Mouse (Mus musculus) adrenal gland, postnatal 36 days (tissue): ENCODE measurements around the gene Il16. TPM values are rescaled to one million over a fixed set of nuclear protein-coding genes. Genes with fewer than 3 reads are reported as not detected.

ENCODE experiments used
- DNase-seq, 2 experiments: peaks; one replicate each; pipeline ENCODE4 v3.0.0; 2021; ENCODE audit warnings: mixed read lengths in 1 of 2
- total RNA-seq, 2 experiments: library from RNA; stranded (reverse); gene quantifications; 2 replicates each; pipeline ENCODE4 v1.2.3; 2021

Gene Il16
- total RNA-seq, 2 experiments from 2014 or later: 3.5 to 4.7 TPM

DNA sequence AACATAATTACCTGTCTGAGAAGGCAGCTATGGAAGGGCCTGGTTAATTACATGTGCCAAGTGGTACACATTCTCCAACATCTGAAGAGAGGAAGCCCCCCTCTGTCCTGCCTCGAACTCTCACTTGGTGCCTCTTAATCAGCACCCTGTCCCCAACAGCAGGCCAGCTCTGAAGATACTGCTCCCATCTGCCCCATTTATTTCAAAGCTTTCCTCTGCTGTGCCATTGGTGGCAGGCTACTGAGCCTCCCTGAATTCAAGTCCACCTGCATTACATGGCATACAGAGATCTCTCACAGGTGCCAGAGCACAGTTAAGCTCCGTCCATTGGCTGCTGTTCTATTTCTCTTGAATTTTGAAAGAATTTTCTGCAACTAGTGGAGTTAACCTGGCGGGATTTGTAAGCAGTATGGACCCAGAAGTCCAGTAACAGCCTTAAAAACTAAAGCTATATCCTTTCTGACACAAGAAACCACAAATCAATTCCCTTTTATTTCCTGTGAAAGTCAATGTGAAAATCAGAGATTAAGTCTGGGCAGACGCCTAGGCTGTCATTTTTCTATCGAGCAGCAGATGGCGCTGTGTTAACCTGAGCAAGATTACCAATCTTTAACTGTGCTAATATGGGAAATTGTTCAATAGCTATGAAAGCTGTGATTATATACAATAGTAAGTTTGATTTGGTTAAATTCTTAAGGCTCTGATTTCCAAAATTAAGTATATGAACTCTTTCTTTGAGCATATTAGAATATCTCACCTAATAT, 49.9 kb downstream of the Il16 start:
- peak; percentile 37 to 39 for DNase-seq

DNA sequence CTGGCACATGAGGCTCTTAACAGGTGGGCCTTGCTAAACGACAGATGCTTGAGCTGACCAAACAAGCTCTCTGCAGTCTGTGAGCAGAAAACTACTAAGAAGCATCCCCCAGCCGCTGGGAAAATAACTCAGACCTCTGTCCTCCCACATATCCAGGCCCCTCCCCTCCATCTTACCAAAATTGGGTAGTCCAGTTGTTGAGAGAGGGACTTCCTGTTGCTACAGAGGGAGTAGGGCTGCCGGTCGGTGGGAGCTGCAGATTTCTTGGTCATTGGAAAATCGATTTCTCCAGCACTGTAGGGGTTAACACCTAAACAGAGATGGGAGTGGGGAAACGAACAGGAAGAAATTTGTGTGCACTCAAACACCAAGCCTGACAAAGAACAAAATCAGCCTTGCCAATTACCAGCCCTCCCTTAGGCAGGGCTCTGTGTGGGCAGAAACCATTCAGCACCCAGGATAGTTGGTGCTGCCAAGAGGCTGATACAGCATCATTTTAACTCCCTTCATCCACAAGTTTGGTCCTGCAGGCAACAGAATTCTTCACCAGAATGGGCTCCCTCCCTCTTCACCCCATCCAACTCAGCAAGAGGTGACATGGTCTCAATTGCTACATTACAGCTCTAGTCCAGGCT, 62.8 kb downstream of the Il16 start:
- DNase-seq: no peak

DNA sequence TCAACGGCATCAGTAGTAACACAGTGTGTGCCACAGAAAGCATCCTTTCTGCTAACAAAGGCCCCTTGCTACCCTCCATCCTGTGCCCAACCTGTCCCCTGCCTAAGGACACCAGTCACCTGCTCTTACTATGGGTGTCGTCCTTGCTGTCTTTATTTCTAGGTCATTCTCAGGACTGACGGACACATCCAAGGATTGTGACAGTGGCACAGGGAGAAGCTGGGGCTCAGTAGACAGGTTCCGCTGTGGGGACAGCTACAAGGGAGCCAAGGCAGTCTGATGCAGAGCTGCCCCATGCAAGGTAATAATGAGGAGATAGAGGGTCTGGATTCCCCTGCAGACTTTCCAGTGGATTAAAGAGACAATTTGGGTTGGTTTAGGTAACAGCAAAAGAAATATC, 67.0 kb downstream of the Il16 start:
- DNase-seq: no peak

DNA sequence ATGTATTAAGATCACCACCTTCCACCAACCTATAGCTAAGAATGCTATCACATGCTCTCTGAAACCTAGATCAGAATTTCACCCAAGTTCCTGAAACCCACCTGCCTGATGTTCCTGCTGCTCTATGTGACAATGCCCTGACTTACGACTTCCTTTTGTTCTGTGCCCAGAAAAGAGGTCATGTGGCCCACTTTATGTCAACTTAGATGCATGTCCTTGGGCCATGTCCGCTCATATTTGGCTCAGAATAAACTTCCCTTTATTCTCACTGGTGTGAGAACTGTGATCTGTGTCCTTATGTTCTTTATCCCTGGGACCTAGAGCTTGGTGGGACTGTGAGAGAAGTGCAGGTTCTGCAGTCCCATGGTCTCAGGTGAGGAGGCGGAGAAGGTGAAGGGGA, 68.2 kb downstream of the Il16 start:
- DNase-seq: no peak

DNA sequence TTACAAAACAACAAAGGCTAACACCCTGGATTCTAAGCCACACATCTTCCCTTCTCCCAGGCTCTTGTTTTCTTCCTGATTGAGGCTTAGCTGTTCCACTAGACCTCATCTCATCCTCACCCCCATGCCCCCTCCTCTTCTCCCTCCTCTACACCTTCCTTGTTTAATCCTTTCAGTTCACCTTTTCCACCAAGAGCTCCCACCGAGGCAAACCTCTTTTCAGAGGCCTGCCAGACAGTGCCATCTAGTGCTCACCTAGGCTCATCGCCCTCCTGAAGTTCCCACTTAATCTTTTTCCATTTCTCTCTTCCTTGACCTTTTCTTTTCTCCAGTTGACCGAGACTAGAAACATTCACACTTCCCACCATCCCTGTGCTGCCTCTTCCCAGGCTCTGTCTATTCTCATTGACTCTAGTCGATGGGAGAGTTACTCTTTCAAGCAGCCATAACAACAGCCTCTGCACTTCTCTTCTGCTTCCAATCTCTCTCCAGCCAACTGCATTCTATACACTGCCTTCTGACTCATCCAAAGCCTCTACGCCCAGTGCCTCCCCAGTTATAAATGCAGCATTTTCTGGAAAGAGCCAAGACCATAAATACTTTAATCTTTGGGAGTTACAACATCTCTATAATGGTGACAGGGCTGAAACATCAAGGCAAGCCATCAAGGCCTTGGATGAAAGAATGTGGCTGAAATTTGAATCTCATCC, 69.8 kb downstream of the Il16 start:
- peak; percentile 26 to 34 for DNase-seq

DNA sequence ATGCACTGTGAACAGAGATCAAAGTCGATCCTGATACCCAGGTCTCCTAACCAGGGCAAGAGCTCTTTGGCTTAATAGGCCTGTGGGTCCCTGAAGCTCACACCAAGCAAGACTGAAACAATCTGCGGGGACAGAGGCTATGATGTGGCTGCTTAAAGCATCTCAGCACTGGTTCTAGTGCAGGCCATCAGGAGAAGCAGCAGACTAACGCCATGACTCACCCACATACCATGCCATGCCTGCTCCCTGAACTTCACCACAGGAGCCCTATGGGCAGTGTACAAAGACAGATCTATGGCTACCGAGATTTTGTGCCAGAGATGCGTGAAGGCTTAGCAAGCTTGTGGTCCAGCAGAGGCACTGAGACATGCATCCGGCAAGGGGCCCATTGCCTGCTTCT, 74.0 kb downstream of the Il16 start:
- no peak for DNase-seq

DNA sequence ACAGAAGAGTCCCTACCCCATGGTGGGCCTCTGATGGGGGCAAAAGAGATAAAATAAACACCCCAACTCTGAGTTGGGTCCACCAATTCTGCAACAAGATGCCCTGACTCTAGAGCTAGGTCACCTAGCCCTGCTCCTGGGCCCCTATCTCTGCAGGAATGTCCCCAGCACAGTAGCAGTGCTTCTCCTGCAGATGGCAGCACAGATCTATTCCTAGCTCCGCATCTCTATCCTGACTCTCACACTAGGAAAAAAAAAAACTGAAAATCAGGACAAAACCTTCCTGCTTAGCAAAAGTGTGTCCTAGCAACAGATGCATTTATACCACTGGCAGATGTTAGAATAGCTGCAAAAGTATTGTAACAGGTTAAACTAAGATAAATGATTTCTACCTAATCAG, 76.8 kb downstream of the Il16 start:
- DNase-seq: peak; percentile 57 to 72

DNA sequence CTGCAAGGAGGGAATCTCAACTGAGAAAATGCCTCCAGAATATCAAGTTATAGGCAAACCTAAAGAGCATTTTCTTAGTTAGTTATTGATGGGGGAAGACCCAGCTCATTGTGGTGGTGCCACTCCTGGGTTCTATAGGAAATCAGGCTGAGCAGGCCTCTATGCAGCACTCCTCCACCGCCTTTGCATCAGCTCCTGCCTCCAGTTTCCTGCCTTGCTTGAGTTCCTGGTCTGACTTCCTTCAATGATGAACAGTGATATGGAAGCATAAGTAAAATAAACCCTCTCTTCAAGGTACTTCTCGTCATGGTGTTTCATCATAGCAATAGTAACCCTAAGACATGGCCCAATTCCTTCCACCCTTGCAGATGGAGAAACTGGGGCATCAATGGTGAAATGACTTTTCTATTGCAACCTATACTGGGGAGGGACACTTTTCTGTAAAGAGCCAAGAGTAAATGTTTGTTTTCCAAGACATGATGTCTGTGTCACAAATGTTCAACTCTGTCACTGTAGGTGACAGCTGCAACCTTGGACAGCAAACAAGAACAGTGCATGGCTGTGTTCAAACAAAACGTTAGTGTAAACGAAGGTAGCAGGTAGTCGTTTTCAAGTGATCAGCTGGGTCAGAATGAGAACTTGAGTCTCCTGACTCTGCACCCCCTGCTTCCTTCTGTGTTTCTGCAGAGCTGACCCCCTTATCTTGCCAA, 77.4 kb downstream of the Il16 start:
- no peak for DNase-seq

DNA sequence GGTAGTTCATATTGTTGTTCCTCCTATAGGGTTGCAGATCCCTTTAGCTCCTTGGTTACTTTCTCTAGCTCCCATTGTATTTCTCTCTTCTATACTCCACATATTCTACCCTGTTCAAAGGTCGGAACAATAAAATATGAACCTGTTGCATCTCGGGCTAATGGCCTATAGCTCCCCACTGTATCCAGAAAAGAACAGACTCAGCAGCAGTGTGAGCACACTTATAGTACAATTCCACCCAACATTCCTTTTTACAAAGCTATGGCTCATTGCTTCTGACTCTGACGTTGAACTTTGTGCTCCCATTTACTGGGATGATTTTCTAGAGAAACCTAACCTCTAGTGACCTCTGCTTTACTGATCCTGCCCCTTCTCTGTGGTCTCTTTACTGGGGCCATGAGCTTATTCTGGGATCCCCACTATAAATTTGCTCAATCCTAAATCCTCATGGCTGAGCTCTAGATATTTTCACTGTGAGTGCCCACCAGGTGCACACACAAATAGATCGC, 79.4 kb downstream of the Il16 start:
- DNase-seq: no peak

DNA sequence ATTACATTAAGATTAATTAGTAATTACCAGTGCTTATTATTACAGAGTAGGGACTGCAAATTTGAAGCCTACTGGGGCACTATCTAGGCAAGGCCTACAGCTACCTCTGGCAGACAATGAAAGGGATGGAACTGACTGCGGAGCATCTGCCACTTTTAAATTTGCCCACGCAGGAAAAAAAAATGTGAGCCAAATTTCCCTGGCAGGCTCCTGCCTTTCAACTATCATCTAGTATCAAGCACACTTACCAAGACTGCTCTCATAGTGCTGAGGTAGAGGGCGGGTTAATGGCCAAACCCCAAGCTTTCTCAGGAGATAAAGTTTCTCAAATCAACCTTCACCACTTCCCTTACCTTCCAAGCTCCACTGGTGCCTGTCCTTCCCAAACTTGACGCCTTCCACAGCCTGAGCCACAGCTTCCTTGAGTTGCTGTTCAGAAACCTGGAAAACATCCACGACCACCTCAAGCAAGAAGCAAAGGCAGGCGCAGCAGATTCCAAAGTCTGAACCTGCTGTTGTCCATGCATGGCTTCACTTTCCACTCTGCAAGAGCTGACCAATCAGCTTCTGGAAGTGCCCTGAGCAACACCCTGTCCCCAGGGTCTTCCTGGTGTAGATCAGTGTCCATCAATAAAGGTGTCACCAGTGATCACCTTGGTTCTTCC, 82.7 kb downstream of the Il16 start:
- no peak for DNase-seq

DNA sequence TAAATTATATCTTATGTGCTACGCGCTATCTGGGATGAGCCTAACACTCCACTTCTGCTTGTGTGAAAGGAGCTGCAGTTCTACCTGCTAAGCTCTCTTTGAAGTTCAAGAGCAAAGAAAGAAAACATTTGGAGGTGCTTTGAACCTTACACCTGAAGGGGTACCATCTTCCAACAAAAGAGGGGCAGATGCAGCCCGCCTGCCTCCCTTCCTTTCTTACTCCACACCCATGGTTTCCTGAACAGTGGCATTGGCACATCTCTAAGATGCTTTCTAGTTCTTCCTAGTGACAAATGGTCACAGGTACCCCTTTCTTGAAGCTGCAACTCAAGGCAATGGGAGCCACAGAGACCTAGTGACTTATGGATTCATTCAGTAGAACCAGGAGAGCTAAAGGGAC, 83.8 kb downstream of the Il16 start:
- DNase-seq: no peak

DNA sequence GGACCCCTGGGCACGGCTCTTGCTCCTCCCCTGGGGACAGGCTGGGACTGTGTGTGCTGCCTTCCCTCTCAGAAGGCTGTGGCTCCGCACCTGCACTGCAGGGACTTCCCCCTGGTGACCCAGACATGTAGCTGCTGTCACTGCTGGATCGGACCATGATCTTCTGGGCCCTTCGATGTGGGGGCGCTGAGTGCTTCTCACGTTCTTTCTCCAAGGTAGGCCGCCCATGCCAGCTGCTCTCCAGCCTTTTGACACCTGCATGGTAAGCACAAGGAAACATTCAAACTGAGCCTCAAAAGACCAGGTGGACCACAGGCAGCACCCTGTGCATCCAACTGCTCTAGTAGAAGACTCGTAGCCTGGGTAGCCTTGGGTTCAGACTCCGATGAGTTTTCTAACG, 84.5 kb downstream of the Il16 start:
- no peak for DNase-seq

DNA sequence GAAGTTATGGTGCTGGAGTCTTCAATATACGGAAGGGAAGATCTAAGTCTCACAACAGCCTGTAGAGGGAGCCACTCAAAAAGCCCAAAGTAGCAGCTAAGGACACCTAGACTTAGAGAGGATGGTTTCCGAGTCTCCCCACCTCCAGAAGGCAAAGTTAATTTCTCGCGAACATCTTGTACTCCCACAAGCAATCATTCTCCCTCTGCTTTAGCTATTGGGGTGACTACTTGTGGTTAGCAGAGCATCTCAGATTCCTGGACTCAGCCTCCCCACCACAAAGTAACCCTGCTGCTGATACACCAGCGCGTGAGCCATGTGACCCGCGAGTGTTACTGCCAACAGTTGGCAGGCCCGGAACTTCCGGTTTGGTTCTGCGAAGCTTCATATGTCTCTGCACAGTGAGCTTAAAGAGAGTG, 85.2 kb downstream of the Il16 start:
- DNase-seq: no peak

DNA sequence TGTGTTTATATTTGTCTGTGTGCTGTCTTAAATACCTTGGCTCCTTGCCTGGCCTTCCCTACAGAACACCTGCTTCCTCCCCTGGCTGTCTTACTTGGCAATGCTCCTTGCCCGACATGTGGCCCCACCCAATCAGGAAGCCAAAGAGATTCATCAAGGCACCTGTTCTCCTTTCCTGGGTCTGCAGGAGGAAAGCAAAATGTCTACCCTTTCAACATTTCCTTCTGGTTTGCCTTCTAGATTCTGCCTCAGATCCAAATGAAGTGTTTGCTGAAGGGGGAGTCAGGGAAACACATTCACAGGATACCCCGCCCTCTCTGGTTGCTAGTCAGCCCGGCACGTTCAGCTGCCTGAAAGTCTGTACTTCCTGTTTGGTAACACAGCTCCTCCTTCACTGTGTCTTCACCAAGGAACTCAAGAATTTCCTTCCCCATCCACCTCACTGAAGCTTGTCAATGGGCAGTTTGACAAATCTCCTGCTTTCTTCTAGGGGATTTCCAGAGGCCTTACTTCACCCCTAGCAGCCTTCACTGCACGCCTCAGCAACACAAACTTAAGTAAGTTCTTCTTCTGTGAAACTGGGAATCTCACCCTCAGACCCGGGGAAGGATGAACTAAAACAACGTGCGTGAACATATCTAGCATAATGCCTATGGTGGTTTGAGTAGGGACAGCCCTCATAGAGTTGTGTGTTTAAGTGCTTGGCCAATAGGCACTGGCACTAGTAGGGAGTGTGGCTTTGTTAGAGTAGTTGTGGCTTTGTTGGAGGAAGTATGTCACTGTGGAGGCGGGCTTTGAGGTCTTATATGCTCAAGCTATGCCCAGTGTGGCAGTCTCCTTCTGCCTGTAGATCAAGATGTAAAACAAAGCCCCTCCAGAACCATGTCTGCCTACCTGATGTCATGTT, 86.1 kb downstream of the Il16 start:
- peak; percentile 12 to 37 for DNase-seq

DNA sequence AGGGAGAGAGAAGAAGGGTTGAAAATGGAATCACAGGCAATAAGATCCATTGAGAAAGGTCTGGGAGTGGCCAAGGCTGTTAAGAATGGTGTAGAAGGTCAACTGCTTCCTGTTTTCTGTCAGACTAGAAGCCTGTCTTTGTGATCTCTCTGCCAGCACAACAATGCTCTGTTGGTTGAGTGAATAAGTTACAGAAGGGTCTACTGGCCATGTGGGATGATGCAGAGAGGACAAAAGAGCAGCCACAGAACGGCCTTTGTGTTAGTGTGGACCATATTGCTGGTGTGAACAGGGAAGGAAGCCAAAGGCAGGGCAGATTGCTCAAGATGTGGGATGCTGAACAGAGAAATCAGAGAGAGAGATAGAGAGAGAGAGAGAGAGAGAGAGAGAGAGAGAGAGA, 86.8 kb downstream of the Il16 start:
- DNase-seq: no peak

DNA sequence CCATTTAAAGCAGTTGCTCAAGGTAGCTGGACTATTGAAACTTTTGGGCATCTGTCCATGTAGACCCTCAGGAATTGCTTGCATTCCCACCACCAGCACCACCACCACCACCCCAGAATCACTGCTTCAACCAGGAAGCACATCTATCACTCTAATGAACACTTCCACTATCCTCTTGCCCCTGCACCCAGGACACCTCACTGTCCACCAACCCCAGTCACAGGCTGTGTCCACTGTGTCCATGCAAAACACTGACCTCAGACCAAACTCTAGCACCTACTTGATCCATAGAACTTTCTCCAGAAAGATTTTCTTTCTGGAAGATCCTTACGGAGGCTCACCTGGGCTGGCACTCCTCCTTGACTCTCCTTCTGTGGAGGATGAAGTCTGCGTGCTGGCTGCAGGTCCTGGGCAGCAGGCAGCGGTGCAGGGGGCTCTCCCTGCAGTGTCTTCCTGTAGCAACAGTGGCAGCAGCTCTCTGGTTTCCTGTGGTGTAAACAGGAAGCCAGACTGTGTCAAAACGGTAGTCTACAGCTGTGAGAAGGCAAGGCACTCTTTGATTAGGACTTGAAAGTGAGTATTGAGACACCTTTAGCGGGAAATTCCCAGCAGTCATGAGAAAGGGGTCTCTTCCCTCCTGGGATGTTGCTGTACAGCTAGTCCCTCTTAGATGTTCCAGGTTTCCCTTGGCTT, 90.4 kb downstream of the Il16 start:
- DNase-seq: peak; percentile 38 to 52

DNA sequence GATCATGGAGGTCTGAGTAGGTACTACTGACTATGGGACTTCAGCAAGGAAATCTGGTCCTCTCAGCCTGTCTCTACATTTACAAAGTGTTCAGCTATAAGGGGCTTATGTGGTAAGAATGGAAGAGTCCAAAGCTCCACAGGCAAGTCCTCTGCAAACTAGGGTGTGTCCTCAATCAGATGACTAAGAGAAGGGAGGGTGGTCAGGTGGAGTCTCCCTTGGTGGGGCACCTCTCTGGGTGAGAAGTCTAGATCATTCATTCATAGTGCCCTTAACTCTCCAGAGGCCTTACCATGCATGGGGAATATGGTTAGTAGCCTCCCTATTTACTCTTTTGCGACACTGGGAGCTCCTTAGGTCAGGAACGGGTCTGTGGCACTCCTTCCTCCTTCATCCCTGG, 91.3 kb downstream of the Il16 start:
- DNase-seq: no peak

DNA sequence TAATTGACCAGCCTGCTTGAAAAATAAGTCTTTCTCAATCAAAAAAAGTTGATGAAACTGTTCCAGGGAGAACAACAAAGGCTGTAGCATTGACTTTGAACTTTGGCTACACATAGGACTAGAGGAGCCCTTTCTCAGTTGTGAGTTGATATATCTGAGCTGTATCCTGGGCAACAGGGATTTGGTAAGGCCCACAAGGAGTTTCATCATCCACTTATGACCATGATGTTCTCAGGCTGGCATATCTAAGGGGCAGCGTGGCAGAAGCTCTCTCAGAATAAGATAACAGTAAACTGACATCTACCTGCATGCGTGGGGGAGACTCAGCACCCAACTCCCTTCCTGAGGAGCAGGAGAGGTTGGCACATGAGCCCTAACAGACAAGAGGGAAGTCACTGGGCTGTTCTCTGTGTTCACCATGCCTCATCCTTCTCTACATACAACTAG, 91.9 kb downstream of the Il16 start:
- DNase-seq: no peak

DNA sequence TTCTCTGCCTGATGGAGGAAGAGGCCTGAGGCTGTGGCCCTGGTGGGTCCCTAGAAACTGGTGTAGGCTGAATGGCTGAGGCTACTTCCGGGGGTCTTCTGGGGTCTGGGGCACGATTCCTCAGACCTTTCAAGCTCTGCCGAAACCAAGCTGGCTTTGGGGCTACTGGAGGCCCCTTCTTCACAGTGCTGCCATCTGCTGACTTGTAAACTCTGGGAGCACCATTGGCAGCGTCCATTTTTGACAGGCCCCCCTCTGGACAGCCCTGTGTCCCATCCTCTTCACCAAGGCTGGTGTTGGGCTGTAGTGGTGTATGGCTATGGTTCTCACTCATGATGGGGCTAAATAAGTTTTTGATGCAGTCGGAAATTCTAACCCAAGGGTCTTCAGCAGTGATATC, 93.0 kb downstream of the Il16 start:
- no peak for DNase-seq

DNA sequence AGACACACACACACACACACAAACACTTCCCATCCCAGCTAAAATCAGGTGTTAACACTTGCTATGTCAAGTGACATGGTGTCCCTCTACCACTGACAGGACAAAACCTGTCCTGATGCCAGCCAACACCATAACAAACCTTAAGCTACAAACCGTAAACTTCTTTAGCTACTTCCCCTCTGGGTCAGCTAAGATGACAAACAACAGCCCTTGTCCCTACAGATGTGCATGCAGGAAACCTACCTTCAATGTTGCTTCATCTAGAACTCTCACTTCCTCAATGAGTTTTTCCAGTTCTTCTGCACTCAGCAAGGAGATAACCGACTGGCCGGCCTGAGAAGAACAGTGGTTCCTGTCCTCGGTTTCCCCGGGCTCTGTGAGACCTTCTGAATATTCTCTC, 94.9 kb downstream of the Il16 start:
- no peak for DNase-seq
